Mouse (Mus musculus) brain, embryonic 14.5 days (tissue): ENCODE measurements at regions not wholly inside any gene's neighbourhood (a gene's known extent, or its start where the extent isn't known, plus 50 kb on each side); places are given as distances from the start of the nearest gene placed in this dataset.

Source experiments
- DNase-seq: peaks from one replicate; pipeline ENCODE4 v3.0.0-alpha.2; 2011; ENCODE audit warnings: low read depth
- CTCF ChIP-seq: fragments of 200-500 bp; IDR thresholded peaks from 2 replicates; pipeline ENCODE4 v1.5.1; 2012; ENCODE audit warnings: inconsistent platforms, mild to moderate bottlenecking, moderate library complexity, borderline replicate concordance; ENCODE audit not compliant: insufficient read depth, insufficient read length; ENCODE audit errors: extremely low read depth
- POLR2A ChIP-seq: fragments of 200-500 bp; IDR thresholded peaks from 2 replicates; pipeline ENCODE4 v1.6.1; 2012; ENCODE audit warnings: mild to moderate bottlenecking, inconsistent platforms, borderline replicate concordance; ENCODE audit not compliant: poor library complexity, insufficient read depth, insufficient read length, severe bottlenecking; ENCODE audit errors: extremely low read depth

- no peak for DNase-seq
- TF ChIP-seq POLR2A (no peak), CTCF (no peak)
Measured at GRCm38 (mm10) chr1:127045711-127046420, 158.9 kb upstream of the Mgat5 start.

- TF ChIP-seq CTCF (no peak), POLR2A (no peak)
- no peak for DNase-seq
Measured at GRCm38 (mm10) chr1:127034748-127035147, 170.1 kb upstream of the Mgat5 start.

- TF ChIP-seq CTCF (no peak), POLR2A (no peak)
- DNase-seq = peak; percentile 66
Measured at GRCm38 (mm10) chr1:127031563-127031962, 173.3 kb upstream of the Mgat5 start.

GRCm38 (mm10) chr1:127028872-127029497 is 175.8 kb upstream of the Mgat5 start:
- TF ChIP-seq POLR2A = no peak
- TF ChIP-seq CTCF = no peak
- DNase-seq = no peak

- TF ChIP-seq POLR2A = no peak
- no peak for TF ChIP-seq CTCF
- no peak for DNase-seq
Measured at GRCm38 (mm10) chr1:127023100-127023499, 181.7 kb upstream of the Mgat5 start.

- peak; percentile 67 for DNase-seq
- peak; percentile 43; the same call in 1 of the 2 replicates for TF ChIP-seq CTCF
- no peak for TF ChIP-seq POLR2A
Measured at GRCm38 (mm10) chr1:127017698-127018097, 187.1 kb upstream of the Nckap5 start.

- TF ChIP-seq CTCF = no peak
- TF ChIP-seq POLR2A = no peak
- DNase-seq = peak; percentile 71
Measured at GRCm38 (mm10) chr1:127015894-127016245, 185.3 kb upstream of the Nckap5 start.

GRCm38 (mm10) chr1:127015042-127015893 is 184.7 kb upstream of the Nckap5 start:
- DNase-seq = peak; percentile 89

GRCm38 (mm10) chr1:127011901-127012300 is 181.3 kb upstream of the Nckap5 start:
- TF ChIP-seq POLR2A (no peak), CTCF (peak; percentile 66; the same call in 1 of the 2 replicates)
- peak; percentile 64 for DNase-seq

More at GRCm38 (mm10) chr1:127015042-127015893, 184.7 kb upstream of the Nckap5 start:
- TF ChIP-seq POLR2A = no peak
- TF ChIP-seq CTCF = no peak

- no peak for DNase-seq
- TF ChIP-seq CTCF (no peak), POLR2A (no peak)
Measured at GRCm38 (mm10) chr1:127009699-127010098, 179.1 kb upstream of the Nckap5 start.

GRCm38 (mm10) chr1:127001700-127002099 is 171.1 kb upstream of the Nckap5 start:
- TF ChIP-seq POLR2A (no peak), CTCF (no peak)
- peak; percentile 76 for DNase-seq

GRCm38 (mm10) chr1:126993061-126993640 is 162.6 kb upstream of the Nckap5 start:
- DNase-seq = peak; percentile 80
- TF ChIP-seq POLR2A (no peak), CTCF (peak; percentile 79; the same call in 1 of the 2 replicates)
